Mouse (Mus musculus) bone marrow, adult 2 months (tissue): ENCODE measurements around the gene Flywch2. TPM values are rescaled to one million over a fixed set of nuclear protein-coding genes. Genes with fewer than 3 reads are reported as not detected.

Experiments used
- H3K27ac ChIP-seq: fragments of 200-500 bp; 2 replicates; pipeline ENCODE4 v1.5.1; 2012; ENCODE audit warnings: low read depth, mild to moderate bottlenecking, control low read depth, inconsistent platforms, low read length; ENCODE audit not compliant: control insufficient read depth, poor library complexity, insufficient read depth
- H3K4me1 ChIP-seq: fragments of 200-500 bp; 2 replicates; pipeline ENCODE4 v1.6.1; 2011; ENCODE audit warnings: low read length; ENCODE audit not compliant: control insufficient read depth, insufficient read depth
- H3K4me3 ChIP-seq: fragments of 200-500 bp; replicated peaks from 2 replicates; pipeline ENCODE3; 2011; ENCODE audit warnings: mild to moderate bottlenecking, low read depth, low read length, control low read depth; ENCODE audit not compliant: control insufficient read depth
- CTCF ChIP-seq: fragments of 200-500 bp; IDR thresholded peaks from 2 replicates; pipeline ENCODE4 v1.5.1; 2011; ENCODE audit warnings: low read length, control low read depth; ENCODE audit not compliant: control insufficient read depth, insufficient read depth
- POLR2A ChIP-seq: fragments of 200-500 bp; IDR thresholded peaks from 2 replicates; pipeline ENCODE4 v1.6.1; 2011; ENCODE audit warnings: low read depth, mild to moderate bottlenecking, control low read depth, low read length, borderline replicate concordance; ENCODE audit not compliant: control insufficient read depth
- WGBS: fragments of 180-500 bp; shearing (Covaris S2); methylation state at CpG from one replicate; pipeline ENCODE4 v1.1.7; 2018; 5-methylcytosine and 5-hydroxymethylcytosine counted together
- polyA plus RNA-seq: library from polyadenylated mRNA; stranded (reverse); fragments of >200 nt; gene quantifications from 2 replicates; pipeline ENCODE4 v1.2.4, GENCODE M21; 2011; ENCODE audit warnings: low replicate concordance; ENCODE audit not compliant: missing spikeins, insufficient read depth, insufficient read length

Gene Flywch2
- not detected in 2 replicates for polyA plus RNA-seq

GRCm38 (mm10) chr17:23785561-23786471, at the start of gene Flywch2:
TSS of gene Flywch2 (minus strand) at chr17:23786081.
- Histone ChIP-seq H3K4me3 (peak within 1 kb of the TSS; percentile 48), H3K4me1 (peaks cover 2% of the 10 kb centered on the region; the same call in 1 of the 2 replicates), H3K27ac (no peak within 1 kb of the TSS)
- WGBS = 10% methylated on average over 43 of the region's 43 CpGs
- TF ChIP-seq CTCF (no peak), POLR2A (no peak)

GRCm38 (mm10) chr17:23831201-23831600, 45.3 kb upstream of the Flywch2 start:
- 86% methylated on average over 1 of the region's 1 CpGs for WGBS

GRCm38 (mm10) chr17:23829064-23829619, 43.3 kb upstream of the Flywch2 start, which contains the start of gene Elob:
TSS of gene Elob (minus strand) at chr17:23829136.
- TF ChIP-seq POLR2A = 0 out of 2 replicates have a peak, but pooled peaks have one; percentile 6
- TF ChIP-seq CTCF = peak; percentile 60
- 1% methylated on average over 31 of the region's 42 CpGs for WGBS
- Histone ChIP-seq H3K4me3 (peak within 1 kb of the TSS; percentile 74), H3K4me1 (no peaks in the 10 kb centered on the region; the same call in 1 of the 2 replicates), H3K27ac (peak within 1 kb of the TSS; percentile 73)

More at GRCm38 (mm10) chr17:23831201-23831600, 45.3 kb upstream of the Flywch2 start:
- Histone ChIP-seq H3K4me1 (no peaks in the 10 kb centered on the region; the same call in 1 of the 2 replicates), H3K4me3 (no peak overlapping the region), H3K27ac (no peak overlapping the region)
- TF ChIP-seq CTCF (no peak), POLR2A (no peak)

DNA sequence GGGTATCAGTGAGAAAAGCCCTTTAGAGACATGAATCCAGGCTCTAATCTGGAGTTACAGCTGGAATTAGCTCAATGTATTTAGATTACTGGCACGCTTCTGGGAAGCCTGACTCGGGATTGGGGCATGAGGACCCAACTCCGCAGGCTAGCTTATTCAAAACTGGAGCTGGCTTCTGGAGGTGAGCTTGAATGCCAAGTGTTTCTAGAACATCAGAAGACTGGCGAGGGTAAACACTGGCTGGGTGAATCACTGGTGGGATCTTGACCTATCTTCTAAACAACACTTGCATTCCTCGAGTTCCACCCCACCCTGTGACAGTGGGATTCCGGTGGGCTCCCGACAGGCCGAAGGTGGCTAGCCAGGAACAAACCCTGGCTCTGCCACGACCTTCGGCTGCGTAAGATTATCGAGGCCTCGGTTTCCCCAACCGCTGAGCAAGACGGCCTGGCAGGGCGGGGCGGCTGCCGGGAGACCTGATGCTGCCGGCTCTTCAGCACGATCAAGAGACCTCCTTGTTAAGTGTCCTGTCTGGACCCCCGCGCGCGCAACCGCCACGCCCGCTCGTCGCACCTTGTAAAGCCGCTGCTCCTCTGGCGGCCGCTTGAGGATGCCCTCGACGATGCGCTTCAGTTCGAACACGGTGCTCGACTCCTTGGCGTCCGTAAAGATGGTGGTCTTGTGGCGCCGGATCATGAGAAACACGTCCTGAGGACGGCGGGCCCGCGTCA, 42.6 kb upstream of the Flywch2 start:
- Histone ChIP-seq H3K4me3 (peak overlapping the region; percentile 74), H3K27ac (peak overlapping the region; percentile 9; the same call in 1 of the 2 replicates), H3K4me1 (no peaks in the 10 kb centered on the region; the same call in 1 of the 2 replicates)
- 2% methylated on average over 47 of the region's 47 CpGs for WGBS
- no peak for TF ChIP-seq POLR2A
- TF ChIP-seq CTCF = no peak

- Histone ChIP-seq H3K4me3 (no peak overlapping the region), H3K27ac (no peak overlapping the region), H3K4me1 (no peaks in the 10 kb centered on the region; the same call in 1 of the 2 replicates)
- TF ChIP-seq CTCF = no peak
- 71% methylated on average over 4 of the region's 4 CpGs for WGBS
These were observed 39.7 kb upstream of the Flywch2 start for GRCm38 (mm10) chr17:23825591-23825990.

DNA sequence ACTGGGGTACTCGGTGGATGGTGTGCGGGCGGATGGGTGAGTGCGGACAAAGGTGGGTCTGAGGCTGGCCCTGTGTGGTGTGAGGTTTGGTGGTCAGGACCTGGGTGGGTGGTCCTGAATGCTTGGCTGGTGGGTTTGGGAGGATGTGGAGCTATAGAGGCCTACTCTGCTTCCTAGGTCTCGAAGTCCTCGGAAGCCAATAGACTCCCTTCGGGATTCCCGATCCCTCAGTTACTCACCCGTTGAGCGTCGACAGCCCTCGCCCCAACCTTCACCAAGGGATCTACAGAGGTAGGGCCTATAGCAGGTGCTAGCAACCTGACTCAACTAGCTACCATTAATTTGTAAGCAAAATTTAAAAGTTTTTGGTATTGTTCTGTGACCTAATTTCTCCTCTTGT, 37.7 kb upstream of the Flywch2 start:
- TF ChIP-seq CTCF (no peak), POLR2A (no peak)
- Histone ChIP-seq H3K4me3 (no peak overlapping the region), H3K27ac (no peak overlapping the region), H3K4me1 (no peaks in the 10 kb centered on the region; the same call in 1 of the 2 replicates)
- WGBS = 96% methylated on average over 12 of the region's 12 CpGs

- no peaks in the 10 kb centered on the region; the same call in 1 of the 2 replicates for H3K4me1 ChIP-seq
- TF ChIP-seq POLR2A (0 out of 2 replicates have a peak, but pooled peaks have one; percentile 12), CTCF (no peak)
- no peak overlapping the region for H3K4me3 ChIP-seq
- WGBS = 90% methylated on average over 16 of the region's 16 CpGs
- no peak overlapping the region for H3K27ac ChIP-seq
These were observed 37.1 kb upstream of the Flywch2 start for GRCm38 (mm10) chr17:23823018-23823417.
